Mouse (Mus musculus) B cell, adult 2 months (primary cell): Measurements from ENCODE around the gene Lrrc61.

Experiments used
- DNase-seq, 2 experiments: peaks; one replicate each; pipeline ENCODE4 v3.0.0; 2022

Gene Lrrc61

DNA sequence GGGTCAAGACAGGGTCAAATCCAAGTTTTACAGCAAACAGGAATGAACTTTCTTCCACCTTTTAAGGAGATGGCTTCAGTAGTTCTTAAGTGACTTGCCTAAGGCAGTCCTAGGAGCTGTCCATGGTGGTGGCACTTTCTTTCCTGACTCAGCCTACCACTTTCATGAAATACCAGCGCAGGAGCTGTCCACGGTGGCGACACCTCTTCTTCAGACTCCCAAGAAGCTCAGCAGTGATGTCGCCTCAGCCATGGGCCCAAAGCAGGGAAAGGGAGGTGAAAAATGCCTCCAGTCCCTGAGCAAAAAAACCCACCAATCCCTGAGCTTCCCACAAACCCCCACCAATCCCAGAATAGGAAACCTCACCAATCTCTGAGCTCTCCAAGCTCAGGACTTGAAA is 1.7 kb upstream of the Lrrc61 start:
- peak; percentile 45 for DNase-seq

DNA sequence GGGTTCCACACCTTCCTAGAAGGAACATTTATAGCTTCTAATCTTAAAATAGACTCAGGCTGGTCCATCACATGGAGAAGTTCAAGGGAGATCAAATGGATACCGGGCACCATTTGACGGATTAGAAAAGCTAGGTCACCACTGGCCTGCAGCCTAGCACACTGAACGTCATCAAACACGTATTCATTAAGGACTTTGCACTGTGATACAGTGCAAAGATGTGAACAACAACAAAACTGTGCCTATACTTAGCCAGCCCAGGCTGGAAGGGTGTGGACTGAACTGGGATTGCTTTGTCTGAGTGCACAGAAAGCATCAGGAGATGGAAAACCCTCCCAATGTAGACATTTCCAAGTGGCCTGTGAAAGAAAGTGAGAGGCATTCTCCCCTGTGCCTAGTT is 777 bp upstream of the Lrrc61 start:
- no peak for DNase-seq

DNA sequence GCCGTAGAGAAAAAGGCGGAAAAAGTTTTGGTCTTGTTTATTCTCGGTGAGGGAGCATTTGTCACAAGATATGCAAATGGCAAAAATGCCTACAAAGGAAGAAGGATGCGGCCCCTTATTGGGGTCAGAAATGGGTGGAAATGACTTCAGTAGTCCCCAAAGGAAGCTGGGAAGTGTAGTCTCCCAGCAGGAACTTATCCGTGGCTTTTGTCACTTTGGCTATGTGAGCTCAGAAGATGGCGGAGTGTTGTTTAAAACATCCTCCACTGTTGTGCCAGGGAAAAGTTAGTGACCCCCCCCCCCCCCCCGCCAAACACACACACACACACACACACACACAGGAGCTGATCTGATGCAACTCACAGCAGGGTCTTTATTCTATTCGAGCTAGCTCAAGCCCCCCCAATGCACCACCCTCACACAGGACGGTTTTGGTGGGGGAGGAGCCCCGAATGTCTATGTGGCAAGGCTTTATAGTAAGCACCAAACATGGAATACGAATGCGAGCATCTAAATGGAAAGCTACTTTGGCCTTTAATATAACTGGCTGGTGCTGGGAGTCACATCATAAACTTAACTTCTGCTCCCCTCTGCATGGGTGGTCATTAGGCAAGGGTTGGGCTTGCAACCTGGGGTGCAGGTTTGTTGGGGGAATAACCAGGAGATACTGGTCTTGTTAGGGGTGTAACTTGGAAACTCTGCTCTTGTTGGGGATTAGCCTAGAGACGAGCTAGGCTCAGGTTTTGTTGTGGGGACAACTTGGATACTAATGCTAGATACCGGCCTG is 701 bp downstream of the Lrrc61 start:
- peak in 1 of 2 experiments; percentile 22 for DNase-seq

GRCm38 (mm10) chr6:48555956-48556355 is 1.4 kb downstream of the Lrrc61 start:
- no peak for DNase-seq

DNA sequence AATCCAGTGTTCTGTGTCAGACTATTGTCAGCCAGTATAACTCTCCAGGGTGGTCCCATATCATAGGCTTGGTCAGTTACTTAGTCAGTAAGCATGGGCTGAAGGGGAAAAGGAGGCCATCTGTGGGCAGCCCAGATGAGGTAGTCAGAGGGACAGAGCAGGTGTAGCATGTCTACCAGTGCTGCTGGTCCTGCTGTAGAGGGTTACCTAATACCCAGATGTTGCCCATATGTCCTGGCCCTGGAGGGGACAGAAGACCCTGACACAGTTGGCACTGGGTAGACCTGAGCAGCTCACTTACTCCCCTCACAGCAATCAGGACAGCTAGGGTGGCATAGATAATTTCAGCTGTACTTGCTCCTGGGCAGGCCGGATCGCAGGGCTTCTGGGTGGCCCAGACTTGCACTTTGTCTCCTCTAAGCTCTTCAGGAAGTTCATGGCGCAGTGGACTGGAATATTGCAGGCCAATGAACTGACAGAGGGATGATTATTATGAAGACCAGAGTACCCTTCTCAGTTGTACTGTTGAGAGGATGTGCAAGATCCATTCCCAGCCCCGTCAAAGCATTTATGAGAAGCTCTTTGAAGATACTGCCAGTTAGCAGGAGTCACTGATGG is 11.2 kb downstream of the Lrrc61 start:
- DNase-seq: no peak

- DNase-seq: no peak
These were observed 11.7 kb downstream of the Lrrc61 start for GRCm38 (mm10) chr6:48566312-48566711.

GRCm38 (mm10) chr6:48568036-48568984 is 13.7 kb downstream of the Lrrc61 start:
- no peak for DNase-seq

DNA sequence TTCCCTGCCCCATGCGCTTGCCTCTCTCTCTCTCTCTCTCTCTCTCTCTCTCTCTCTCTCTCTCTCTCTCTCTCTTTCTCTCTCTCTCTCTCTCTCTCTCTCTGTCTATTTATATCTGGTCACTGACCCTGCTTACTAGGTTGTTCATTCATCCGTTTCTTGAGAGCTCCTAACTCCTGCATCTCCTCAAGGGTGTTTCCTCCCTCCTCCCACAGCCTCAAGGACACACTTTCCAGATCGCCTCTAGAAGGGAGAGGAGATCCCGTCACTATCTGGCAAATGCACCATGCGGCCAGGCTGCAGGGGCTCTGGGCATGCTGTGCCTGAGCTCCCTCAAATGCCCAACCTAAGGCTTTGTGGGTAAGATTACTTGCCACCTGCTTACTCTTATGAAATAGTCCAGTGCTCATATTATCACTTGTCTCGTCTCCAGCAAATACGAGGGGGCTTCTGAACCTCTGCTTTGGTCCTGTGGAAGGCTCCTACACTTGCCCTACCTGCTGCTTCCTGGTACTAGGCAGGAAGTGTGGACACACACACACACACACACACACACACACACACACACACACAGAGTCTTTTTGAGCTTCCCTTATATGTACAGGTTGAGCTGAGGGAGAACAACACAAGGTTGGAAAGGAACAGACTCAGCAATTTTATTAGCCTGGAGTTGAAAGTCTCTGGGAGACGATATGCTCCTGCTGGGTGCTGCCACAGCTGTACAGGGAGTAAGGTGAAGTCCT is 14.6 kb downstream of the Lrrc61 start:
- no peak for DNase-seq

DNA sequence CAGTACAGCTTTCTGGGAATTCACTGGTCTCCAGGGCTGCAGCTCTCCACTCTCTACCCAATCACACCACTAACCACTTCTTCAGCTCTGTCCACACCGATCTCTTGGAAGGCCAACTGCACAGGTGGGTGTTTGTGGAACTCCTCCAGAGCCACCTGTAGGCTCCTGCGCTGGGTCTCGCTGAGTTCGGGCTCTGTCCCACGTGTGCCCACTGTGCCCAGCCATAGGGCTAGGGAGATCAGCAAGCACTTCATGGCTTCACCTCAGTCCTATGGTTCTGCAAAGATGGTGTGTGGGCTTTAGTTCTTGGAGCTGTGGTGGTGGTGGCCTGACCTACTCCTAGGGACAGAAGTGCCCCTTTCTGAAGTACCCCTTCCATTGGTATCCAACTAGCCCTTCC is 17.4 kb downstream of the Lrrc61 start:
- no peak for DNase-seq

DNA sequence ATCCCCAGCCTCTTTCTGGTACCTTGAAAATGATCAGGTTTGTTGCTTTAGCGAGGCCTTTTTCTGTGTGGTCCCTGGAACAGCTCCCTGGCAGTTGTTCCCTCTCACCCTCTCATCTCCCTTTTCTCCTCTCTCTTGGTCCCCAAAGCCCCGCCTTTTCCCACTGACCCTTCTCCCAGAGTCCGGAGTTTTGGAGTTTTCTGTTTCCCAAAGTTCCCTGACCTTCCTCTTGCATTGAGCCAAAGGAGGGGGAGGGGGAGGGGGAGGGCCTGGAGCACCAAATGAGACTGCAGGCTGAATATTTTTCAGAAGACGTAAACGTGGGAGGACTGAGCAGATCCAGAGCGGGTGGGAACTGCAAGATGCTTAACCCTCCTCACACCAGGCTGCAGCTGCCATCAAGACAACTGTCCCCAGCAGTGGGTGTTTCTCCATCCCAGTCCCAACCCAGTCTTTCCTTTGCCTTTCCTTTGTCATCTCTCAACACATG is 18.0 kb downstream of the Lrrc61 start, which contains the start of gene Rarres2:
Gene Rarres2, minus strand, starts transcription at position 218 of the 490 bp plus-strand sequence.
- no peak for DNase-seq

DNA sequence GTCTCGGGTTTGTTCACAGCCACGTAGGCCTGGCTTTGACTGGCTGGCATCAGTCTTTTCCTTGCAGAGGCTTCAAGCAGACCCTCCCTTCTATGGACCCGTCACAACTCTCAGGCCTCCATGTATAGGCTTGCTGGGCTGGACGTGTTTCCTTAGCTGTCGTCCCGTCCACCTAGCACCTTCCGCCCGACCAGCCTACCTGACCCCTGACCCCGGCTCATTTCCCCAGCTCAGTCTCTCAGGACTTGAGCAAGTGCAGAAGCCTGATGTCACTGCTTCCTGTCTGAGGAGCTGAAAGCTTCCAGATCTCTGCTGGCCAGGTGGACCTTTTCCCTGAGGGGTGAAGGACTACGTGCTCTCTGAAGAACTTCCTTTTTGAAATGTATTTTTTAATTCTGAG is 18.7 kb downstream of the Lrrc61 start:
- DNase-seq: no peak

DNA sequence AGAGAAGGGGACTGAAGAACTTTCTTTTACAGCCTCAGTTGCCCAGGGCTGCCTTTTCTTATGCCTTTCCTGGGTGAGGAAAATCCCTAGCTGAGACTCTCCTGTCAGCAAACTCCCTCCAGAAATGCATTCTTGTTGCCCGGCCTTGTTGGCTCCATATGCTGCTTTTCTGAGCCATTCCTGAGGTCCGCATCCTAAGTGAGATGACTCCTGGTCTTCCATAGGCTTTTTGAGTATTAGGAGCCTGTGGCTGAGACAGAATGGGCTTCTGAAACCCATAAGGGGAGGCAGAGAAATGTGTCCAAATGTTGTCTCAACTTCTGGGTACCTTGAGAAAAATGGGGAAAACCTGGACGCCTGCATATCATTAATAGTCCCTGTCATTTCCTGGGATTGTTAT is 19.4 kb downstream of the Lrrc61 start:
- DNase-seq: no peak

DNA sequence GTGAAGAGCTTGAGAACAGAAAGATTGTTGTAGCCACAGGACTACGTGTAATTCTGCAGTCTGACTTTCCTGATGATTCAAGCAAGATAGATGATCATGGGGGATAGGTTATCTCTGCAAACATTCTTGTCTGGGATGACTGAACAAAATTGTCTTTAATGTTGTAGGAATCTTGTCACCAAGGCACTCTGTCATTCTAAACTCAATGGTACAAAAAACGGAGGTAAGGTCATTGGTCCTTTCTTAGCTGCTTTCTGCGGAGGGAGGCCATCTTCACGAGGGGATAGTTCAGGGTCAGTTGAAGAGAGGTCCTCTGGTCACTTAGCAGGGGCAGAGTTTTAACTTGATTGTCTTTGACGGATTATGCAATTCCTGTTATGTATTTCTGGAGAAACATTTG is 24.1 kb downstream of the Lrrc61 start:
- no peak for DNase-seq

- DNase-seq: no peak
These were observed 24.6 kb downstream of the Lrrc61 start for GRCm38 (mm10) chr6:48579215-48579648.

DNA sequence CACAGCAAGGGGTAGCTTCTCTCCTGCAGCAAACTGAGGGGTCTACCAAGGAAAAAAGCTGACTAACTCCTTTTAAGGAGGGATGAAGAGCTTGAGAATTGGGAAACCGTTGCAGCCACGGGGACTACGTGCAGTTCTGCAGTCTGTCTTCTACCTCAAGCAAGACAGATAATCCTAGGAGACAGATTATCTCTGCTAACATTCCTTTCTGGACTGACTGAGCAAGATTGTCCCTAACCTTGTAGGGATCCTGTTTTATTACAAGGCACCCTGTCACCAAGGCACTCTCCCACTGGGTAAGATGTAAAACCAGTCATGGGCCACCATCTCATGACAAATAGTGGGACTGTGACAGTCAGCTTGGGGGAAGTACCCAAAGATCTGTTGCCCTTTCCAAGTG is 26.7 kb downstream of the Lrrc61 start:
- no peak for DNase-seq

GRCm38 (mm10) chr6:48582037-48582436 is 27.4 kb downstream of the Lrrc61 start:
- peak; percentile 58 to 59 for DNase-seq

DNA sequence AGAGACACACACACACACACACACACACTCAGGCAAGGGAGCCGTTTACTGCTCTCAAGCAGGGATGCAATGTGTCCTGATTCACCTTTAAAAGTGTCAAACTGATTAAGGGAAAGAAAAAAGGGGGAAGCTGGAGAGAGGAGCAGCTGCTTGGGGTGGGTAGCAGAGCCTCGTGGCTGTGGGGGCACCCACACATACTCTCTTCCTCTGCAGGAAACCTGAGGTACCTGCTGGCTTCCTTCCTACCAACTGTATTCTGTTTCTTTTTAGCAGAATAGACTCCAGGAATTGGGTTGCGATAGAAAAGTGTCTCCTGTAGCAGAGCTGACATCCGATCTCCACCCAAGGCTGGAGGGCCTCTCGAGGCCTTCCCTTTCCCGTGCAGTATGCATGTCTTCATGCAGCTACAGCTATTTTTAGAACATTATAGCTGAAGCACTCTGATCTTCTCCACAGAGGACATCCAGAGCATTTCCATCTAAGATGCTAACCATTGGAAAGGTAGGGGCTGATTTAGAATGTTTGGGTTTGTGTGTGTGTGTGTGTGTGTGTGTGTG is 34.7 kb downstream of the Lrrc61 start, which contains the start of gene Gm45021:
Gene Gm45021, plus strand, starts transcription at position 417 of the 557 bp plus-strand sequence.
- DNase-seq: no peak

GRCm38 (mm10) chr6:48591221-48591845 is 36.7 kb downstream of the Lrrc61 start:
- no peak for DNase-seq

GRCm38 (mm10) chr6:48591871-48592270 is 37.3 kb downstream of the Lrrc61 start:
- no peak for DNase-seq

GRCm38 (mm10) chr6:48593158-48594042 is 38.8 kb downstream of the Lrrc61 start, which contains the start of the genes Repin1 and Gm44965:
TSS of gene Repin1 (plus strand) at chr6:48593883.
TSS of gene Gm44965 (plus strand) at chr6:48593941.
- DNase-seq: peak; percentile 76 to 77
